Mouse (Mus musculus) stomach, embryonic 14.5 days (tissue): Measurements from ENCODE around the gene Tk1. TPM values are rescaled to one million over a fixed set of nuclear protein-coding genes. Genes with fewer than 3 reads are reported as not detected.

Source experiments
- ATAC-seq: fragments of 200-750 bp; cut with Nextera tagmentation; 2 replicates; pipeline ENCODE4 v1.8.0; 2017; ENCODE audit warnings: low read depth, moderate TSS enrichment; ENCODE audit not compliant: insufficient number of reproducible peaks, insufficient read depth, low FRiP score
- H3K27ac ChIP-seq: fragments of 300-500 bp; sonication (generic); 2 replicates; pipeline ENCODE4 v1.5.1; 2014; ENCODE audit warnings: mild to moderate bottlenecking, low read length, moderate library complexity, mixed read lengths
- H3K27me3 ChIP-seq: fragments of 300-500 bp; sonication (generic); 2 replicates; pipeline ENCODE4 v1.6.1; 2014; ENCODE audit warnings: low read length, control low read depth, mixed read lengths; ENCODE audit not compliant: control insufficient read depth, insufficient read depth
- H3K36me3 ChIP-seq: fragments of 300-500 bp; sonication (generic); 2 replicates; pipeline ENCODE4 v1.6.1; 2014; ENCODE audit warnings: mild to moderate bottlenecking, control low read depth, low read length, moderate library complexity, mixed read lengths; ENCODE audit not compliant: control insufficient read depth, insufficient read depth
- H3K4me1 ChIP-seq: fragments of 300-500 bp; sonication (generic); 2 replicates; pipeline ENCODE4 v1.6.1; 2014; ENCODE audit warnings: low read length, control low read depth, mixed read lengths; ENCODE audit not compliant: control insufficient read depth, insufficient read depth
- H3K4me2 ChIP-seq: fragments of 300-500 bp; sonication (generic); replicated peaks from 2 replicates; pipeline ENCODE4 v1.6.1; 2014; ENCODE audit warnings: low read depth, low read length, control low read depth
- H3K4me3 ChIP-seq: fragments of 300-500 bp; sonication (generic); 2 replicates; pipeline ENCODE4 v1.5.1; 2014; ENCODE audit warnings: low read depth, low read length, control low read depth
- H3K9ac ChIP-seq: fragments of 300-500 bp; sonication (generic); replicated peaks from 2 replicates; pipeline ENCODE4 v1.6.1; 2014; ENCODE audit warnings: low read depth, mild to moderate bottlenecking, control low read depth, low read length, moderate library complexity, mixed read lengths
- H3K9me3 ChIP-seq: fragments of 300-500 bp; sonication (generic); 2 replicates; pipeline ENCODE4 v1.6.1; 2016; ENCODE audit warnings: low read depth, low read length, control low read depth; ENCODE audit not compliant: control insufficient read depth
- WGBS: fragments of 180-500 bp; shearing (Covaris S2); extraction: QIAGEN DNeasy Blood & Tissue Kit; methylation state at CpG from one replicate; pipeline ENCODE4 v1.1.7; 2014; 5-methylcytosine and 5-hydroxymethylcytosine counted together
- polyA plus RNA-seq: library from polyadenylated mRNA; unstranded; fragments of >200 nt; fragmentation: Nextera tagmentation; extraction: Ambion mirVana; gene quantifications from 2 replicates; pipeline ENCODE4 v1.2.1, GENCODE M21; 2014

Tk1 gene
- polyA plus RNA-seq, 1 experiment from 2014 or later: 149 TPM

DNA sequence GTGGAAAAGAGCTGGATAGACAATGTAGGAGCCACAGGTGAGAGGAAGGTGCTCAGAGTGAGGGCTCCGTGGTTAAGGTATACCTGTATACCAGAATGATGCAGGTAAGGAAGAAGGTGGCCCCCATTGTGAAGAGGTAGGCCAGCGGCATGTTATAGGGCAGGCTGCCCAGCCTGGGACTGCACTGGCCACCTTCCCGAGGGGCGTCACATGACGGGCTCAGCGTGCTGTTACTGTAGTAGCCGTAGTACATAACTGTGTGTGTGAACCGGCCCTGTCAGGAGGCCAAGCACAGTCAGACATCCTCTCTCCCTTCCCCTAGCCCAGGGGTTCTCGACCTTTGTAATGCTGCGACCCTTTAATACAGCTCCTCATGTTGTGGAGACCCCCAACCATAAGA, 51.0 kb downstream of the Tk1 start:
- no peaks in the 10 kb centered on the region for H3K9me3 ChIP-seq
- H3K27ac ChIP-seq: no peak overlapping the region
- peaks cover 15% of the 10 kb centered on the region for H3K4me1 ChIP-seq
- no peak for ATAC-seq
- H3K36me3 ChIP-seq: peaks cover 8% of the 10 kb centered on the region; the same call in 1 of the 2 replicates
- H3K9ac ChIP-seq: no peak overlapping the region
- no peaks in the 10 kb centered on the region for H3K27me3 ChIP-seq
- H3K4me2 ChIP-seq: no peak overlapping the region
- WGBS: 93% methylated on average over 10 of the region's 10 CpGs
- no peak overlapping the region for H3K4me3 ChIP-seq

DNA sequence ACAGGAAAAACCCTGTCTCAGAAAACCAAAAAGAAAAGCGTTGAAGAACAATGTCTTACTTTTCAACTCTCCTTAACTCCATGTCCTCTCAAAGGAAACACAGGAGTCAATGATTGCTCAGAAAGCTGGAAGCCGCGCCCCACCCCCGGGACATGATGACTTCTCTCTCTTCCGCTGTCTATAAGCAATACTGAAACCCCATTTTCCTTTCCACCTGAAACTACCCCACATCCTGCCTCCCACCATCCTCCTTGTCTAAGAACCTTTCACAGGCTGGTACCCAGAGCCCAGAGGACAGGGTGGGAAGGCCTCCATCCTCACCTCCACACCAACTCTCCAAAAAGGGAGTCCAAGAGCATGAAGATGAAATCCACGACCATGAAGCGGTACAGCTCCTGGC, 53.5 kb downstream of the Tk1 start:
- no peak overlapping the region for H3K27ac ChIP-seq
- WGBS: 91% methylated on average over 7 of the region's 7 CpGs

DNA sequence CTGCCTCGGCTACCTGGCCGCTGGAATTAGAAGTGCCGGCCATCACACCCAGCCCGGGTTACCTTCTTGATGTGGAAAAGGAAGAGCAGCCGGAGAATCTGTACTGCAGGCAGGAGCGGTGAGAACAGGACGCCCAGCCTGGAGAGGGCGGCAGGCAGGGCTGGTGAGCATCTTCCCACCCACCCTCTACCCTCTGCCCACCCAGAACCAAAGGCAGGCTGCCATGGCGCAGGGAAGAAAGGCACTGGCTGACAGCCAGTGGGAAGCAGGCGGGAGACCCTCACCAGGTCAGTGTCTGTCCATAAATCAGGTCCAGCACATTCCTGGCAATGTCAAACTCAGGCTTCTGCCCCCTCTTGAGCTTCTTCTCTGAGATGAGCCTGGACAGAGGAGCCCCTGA, 55.5 kb downstream of the Tk1 start:
- 71% methylated on average over 10 of the region's 10 CpGs for WGBS
- no peak overlapping the region for H3K27ac ChIP-seq
- no peak overlapping the region for H3K4me3 ChIP-seq
- no peaks in the 10 kb centered on the region for H3K27me3 ChIP-seq
- no peaks in the 10 kb centered on the region for H3K9me3 ChIP-seq
- H3K9ac ChIP-seq: no peak overlapping the region
- H3K4me1 ChIP-seq: peaks cover 6% of the 10 kb centered on the region; the same call in 1 of the 2 replicates
- H3K4me2 ChIP-seq: no peak overlapping the region
- peaks cover 15% of the 10 kb centered on the region; the same call in 1 of the 2 replicates for H3K36me3 ChIP-seq
- ATAC-seq: no peak

More for the DNA sequence above, 53.5 kb downstream of the Tk1 start:
- ATAC-seq: no peak
- H3K36me3 ChIP-seq: peaks cover 8% of the 10 kb centered on the region; the same call in 1 of the 2 replicates
- peaks cover 6% of the 10 kb centered on the region; the same call in 1 of the 2 replicates for H3K4me1 ChIP-seq
- H3K9ac ChIP-seq: no peak overlapping the region
- no peaks in the 10 kb centered on the region for H3K27me3 ChIP-seq
- H3K9me3 ChIP-seq: no peaks in the 10 kb centered on the region
- H3K4me3 ChIP-seq: no peak overlapping the region
- H3K4me2 ChIP-seq: no peak overlapping the region

GRCm38 (mm10) chr11:117769683-117770047, 56.2 kb downstream of the Tk1 start:
- Histone ChIP-seq H3K27me3 (no peaks in the 10 kb centered on the region), H3K4me3 (no peak overlapping the region), H3K9me3 (no peaks in the 10 kb centered on the region), H3K27ac (no peak overlapping the region), H3K4me2 (no peak overlapping the region), H3K4me1 (peaks cover 6% of the 10 kb centered on the region; the same call in 1 of the 2 replicates), H3K9ac (no peak overlapping the region), H3K36me3 (peaks cover 21% of the 10 kb centered on the region)
- ATAC-seq: no peak
- 84% methylated on average over 7 of the region's 7 CpGs for WGBS

GRCm38 (mm10) chr11:117768725-117769682, 56.9 kb downstream of the Tk1 start:
- no peak overlapping the region for H3K27ac ChIP-seq
- H3K4me2 ChIP-seq: no peak overlapping the region
- 83% methylated on average over 20 of the region's 20 CpGs for WGBS
- no peak overlapping the region for H3K9ac ChIP-seq
- ATAC-seq: no peak
- H3K4me3 ChIP-seq: no peak overlapping the region
- peaks cover 24% of the 10 kb centered on the region for H3K36me3 ChIP-seq
- peaks cover 6% of the 10 kb centered on the region; the same call in 1 of the 2 replicates for H3K4me1 ChIP-seq
- no peaks in the 10 kb centered on the region for H3K9me3 ChIP-seq
- no peaks in the 10 kb centered on the region for H3K27me3 ChIP-seq

GRCm38 (mm10) chr11:117766275-117766674, 59.6 kb downstream of the Tk1 start:
- WGBS: 82% methylated on average over 3 of the region's 3 CpGs
- no peak for ATAC-seq
- peaks cover 27% of the 10 kb centered on the region for H3K36me3 ChIP-seq
- no peak overlapping the region for H3K4me3 ChIP-seq
- no peak overlapping the region for H3K27ac ChIP-seq
- H3K27me3 ChIP-seq: no peaks in the 10 kb centered on the region
- H3K9me3 ChIP-seq: no peaks in the 10 kb centered on the region
- no peak overlapping the region for H3K4me2 ChIP-seq
- no peak overlapping the region for H3K9ac ChIP-seq
- H3K4me1 ChIP-seq: peaks cover 6% of the 10 kb centered on the region; the same call in 1 of the 2 replicates

Other genes with a start within 250 kb of the Tk1 start
- 15.5 TPM in 2 replicates for gene Tnrc6c, start 171.8 kb downstream of the Tk1 start, polyA plus RNA-seq
- gene Tmc8, start 44.0 kb downstream of the Tk1 start, polyA plus RNA-seq: 1.7 and 3.1 TPM in 2 replicates
- gene Tmc6, start 43.9 kb downstream of the Tk1 start, polyA plus RNA-seq: 23.0 and 24.3 TPM in 2 replicates
- 0.23 TPM in 1 of 2 replicates, not detected in the other for gene 6030468B19Rik, start 28.4 kb downstream of the Tk1 start, polyA plus RNA-seq
- 1.1 TPM in 1 of 2 replicates, not detected in the other for gene Gm20708, start 16.4 kb downstream of the Tk1 start, polyA plus RNA-seq
- gene Syngr2, start 16.4 kb downstream of the Tk1 start, polyA plus RNA-seq: 101 and 115 TPM in 2 replicates
- gene Afmid, start 168 bp downstream of the Tk1 start, polyA plus RNA-seq: 6.4 and 7.1 TPM in 2 replicates
- gene Birc5, start 23.2 kb upstream of the Tk1 start, polyA plus RNA-seq: 287 and 307 TPM in 2 replicates
- not detected in 2 replicates for gene Tmem235, start 34.7 kb upstream of the Tk1 start, polyA plus RNA-seq
- gene Tha1, start 47.4 kb upstream of the Tk1 start, polyA plus RNA-seq: 5.8 and 6.4 TPM in 2 replicates
- 9.2 and 11.5 TPM in 2 replicates for gene Socs3, start 144.0 kb upstream of the Tk1 start, polyA plus RNA-seq
- 30.6 and 30.8 TPM in 2 replicates for gene Pgs1, start 160.2 kb upstream of the Tk1 start, polyA plus RNA-seq